25 mouse cellular contexts compared by ENCODE assay signal in genomic region chr15:69165482-69165801, GRCm38 (mm10).
A peak's percentile ranks its signal among the peaks of the same experiment; 100 is the strongest.
DNase-seq lines count a peak whose midpoint lies in the region; ATAC-seq lines count a peak whose summit lies in the region.
"Had no signal": no experiment of that assay in that cellular context is flagged by ENCODE, and none has a peak within 500 bp of the region (broad histone marks: within the 10 kb centered on the region; RNA-seq: fewer than 3 reads in every experiment).

No protein-coding gene starts in this region.

- H3K27me3 ChIP-seq in embryonic facial prominence, embryonic 11.5 days (ENCODE audit: control insufficient read depth, insufficient read depth, low read length), result no peaks in the 10 kb centered on the region
- no peaks in the 10 kb centered on the region for H3K27me3 ChIP-seq in embryonic facial prominence, embryonic 10.5 days (replicated peaks; ENCODE audit: low read depth, poor library complexity, severe bottlenecking)
- H3K27me3 ChIP-seq in heart, embryonic 16.5 days (ENCODE audit: control insufficient read depth, insufficient read depth, low read length), result no peaks in the 10 kb centered on the region
- no peaks in the 10 kb centered on the region for H3K27me3 ChIP-seq in midbrain, embryonic 13.5 days
- H3K27me3 ChIP-seq in midbrain, embryonic 11.5 days (ENCODE audit: control insufficient read depth, insufficient read depth, low read length), result no peaks in the 10 kb centered on the region
- H3K27me3 ChIP-seq: CH12.LX; embryonic facial prominence, embryonic 12.5 days; liver, embryonic 13.5 days; neural tube, embryonic 15.5 days; stomach, embryonic 15.5 days had no signal

- ATAC-seq in embryonic facial prominence, embryonic 11.5 days (replicated peaks; ENCODE audit: insufficient number of reproducible peaks, low FRiP score, low TSS enrichment, low read depth), result 0 out of 2 replicates have a peak, but pooled peaks have one; percentile 44
- ATAC-seq in heart, embryonic 16.5 days (replicated peaks; ENCODE audit: extremely low read depth, insufficient read depth, low FRiP score), result peak; percentile 80
- ATAC-seq in midbrain, embryonic 13.5 days, result no peak
- no peak for ATAC-seq in midbrain, embryonic 11.5 days (ENCODE audit: low FRiP score)
- ATAC-seq: activated CD4-positive, CD25-positive, alpha-beta regulatory T cell, adult 4 months; intestine, embryonic 16.5 days had no signal

- no peaks in the 10 kb centered on the region for H3K36me3 ChIP-seq in embryonic facial prominence, embryonic 11.5 days (replicated peaks; ENCODE audit: control insufficient read depth, insufficient read depth, low read depth, low read length)
- no peaks in the 10 kb centered on the region for H3K36me3 ChIP-seq in embryonic facial prominence, embryonic 10.5 days (replicated peaks)
- no peaks in the 10 kb centered on the region for H3K36me3 ChIP-seq in heart, embryonic 16.5 days (ENCODE audit: control insufficient read depth, insufficient read depth)
- no peaks in the 10 kb centered on the region for H3K36me3 ChIP-seq in midbrain, embryonic 13.5 days
- H3K36me3 ChIP-seq in midbrain, embryonic 11.5 days (ENCODE audit: control insufficient read depth, insufficient read depth, low read length), result no peaks in the 10 kb centered on the region
- H3K36me3 ChIP-seq: embryonic facial prominence, embryonic 12.5 days; liver, embryonic 13.5 days; neural tube, embryonic 15.5 days; stomach, embryonic 15.5 days had no signal

- no peaks in the 10 kb centered on the region for H3K4me1 ChIP-seq in embryonic facial prominence, embryonic 11.5 days (ENCODE audit: control insufficient read depth, insufficient read depth, low read length)
- peaks cover 7% of the 10 kb centered on the region; the same call in 1 of the 2 replicates for H3K4me1 ChIP-seq in embryonic facial prominence, embryonic 10.5 days
- H3K4me1 ChIP-seq in heart, embryonic 16.5 days (ENCODE audit: control insufficient read depth, insufficient read depth, low read length), result peaks cover 12% of the 10 kb centered on the region
- H3K4me1 ChIP-seq in midbrain, embryonic 13.5 days (replicated peaks), result peaks cover 4% of the 10 kb centered on the region; the same call in 1 of the 2 replicates
- H3K4me1 ChIP-seq in midbrain, embryonic 11.5 days (ENCODE audit: control insufficient read depth, insufficient read depth, low read length), result no peaks in the 10 kb centered on the region
- H3K4me1 ChIP-seq: embryonic facial prominence, embryonic 12.5 days; liver, embryonic 13.5 days; neural tube, embryonic 15.5 days; stomach, embryonic 15.5 days had no signal

- no peak overlapping the region for H3K4me2 ChIP-seq in embryonic facial prominence, embryonic 11.5 days (ENCODE audit: low read depth, low read length)
- H3K4me2 ChIP-seq in heart, embryonic 16.5 days (ENCODE audit: low read depth, low read length), result no peak overlapping the region
- H3K4me2 ChIP-seq in midbrain, embryonic 13.5 days (replicated peaks), result no peak overlapping the region
- H3K4me2 ChIP-seq in midbrain, embryonic 11.5 days, result no peak overlapping the region
- H3K4me2 ChIP-seq: embryonic facial prominence, embryonic 12.5 days; liver, embryonic 13.5 days; neural tube, embryonic 15.5 days; stomach, embryonic 15.5 days had no signal

- no peak overlapping the region for H3K4me3 ChIP-seq in embryonic facial prominence, embryonic 11.5 days (ENCODE audit: low read depth, low read length)
- H3K4me3 ChIP-seq in embryonic facial prominence, embryonic 10.5 days, result no peak overlapping the region
- H3K4me3 ChIP-seq in heart, embryonic 16.5 days (ENCODE audit: low read length), result no peak overlapping the region
- H3K4me3 ChIP-seq in midbrain, embryonic 13.5 days (replicated peaks), result no peak overlapping the region
- no peak overlapping the region for H3K4me3 ChIP-seq in midbrain, embryonic 11.5 days (ENCODE audit: low read depth, low read length)
- H3K4me3 ChIP-seq: embryonic facial prominence, embryonic 12.5 days; liver, embryonic 13.5 days; neural tube, embryonic 15.5 days; stomach, embryonic 15.5 days had no signal

- no peak overlapping the region for H3K27ac ChIP-seq in embryonic facial prominence, embryonic 11.5 days (replicated peaks; ENCODE audit: low read depth, low read length)
- H3K27ac ChIP-seq in embryonic facial prominence, embryonic 10.5 days (replicated peaks), result no peak overlapping the region
- no peak overlapping the region for H3K27ac ChIP-seq in heart, embryonic 16.5 days (ENCODE audit: low read length)
- 0 out of 2 replicates have a peak overlapping the region, but pooled peaks have one; percentile 17 for H3K27ac ChIP-seq in midbrain, embryonic 13.5 days
- no peak overlapping the region for H3K27ac ChIP-seq in midbrain, embryonic 11.5 days (ENCODE audit: low read depth, low read length)
- H3K27ac ChIP-seq: embryonic facial prominence, embryonic 12.5 days; kidney, postnatal 0 days; liver, embryonic 13.5 days; macrophage; neural tube, embryonic 15.5 days; stomach, embryonic 15.5 days had no signal

- 77% methylated on average over 3 of the region's 3 CpGs for WGBS in embryonic facial prominence, embryonic 11.5 days
- WGBS in embryonic facial prominence, embryonic 10.5 days, result 83% methylated on average over 3 of the region's 3 CpGs
- 24% methylated on average over 3 of the region's 3 CpGs for WGBS in heart, embryonic 16.5 days
- 77% methylated on average over 3 of the region's 3 CpGs for WGBS in midbrain, embryonic 13.5 days
- 89% methylated on average over 3 of the region's 3 CpGs for WGBS in midbrain, embryonic 11.5 days

- H3K9me3 ChIP-seq in embryonic facial prominence, embryonic 11.5 days (replicated peaks; ENCODE audit: control insufficient read depth, low read length), result no peaks in the 10 kb centered on the region
- H3K9me3 ChIP-seq in embryonic facial prominence, embryonic 10.5 days, result no peaks in the 10 kb centered on the region
- H3K9me3 ChIP-seq in heart, embryonic 16.5 days (replicated peaks; ENCODE audit: control insufficient read depth, low read length), result no peaks in the 10 kb centered on the region
- no peaks in the 10 kb centered on the region for H3K9me3 ChIP-seq in midbrain, embryonic 13.5 days
- no peaks in the 10 kb centered on the region for H3K9me3 ChIP-seq in midbrain, embryonic 11.5 days (ENCODE audit: control insufficient read depth, low read length)
- H3K9me3 ChIP-seq: embryonic facial prominence, embryonic 12.5 days; liver, embryonic 13.5 days; neural tube, embryonic 15.5 days; stomach, embryonic 15.5 days had no signal

- no peak overlapping the region for H3K9ac ChIP-seq in embryonic facial prominence, embryonic 11.5 days (replicated peaks; ENCODE audit: low read length)
- no peak overlapping the region for H3K9ac ChIP-seq in heart, embryonic 16.5 days (ENCODE audit: low read length)
- no peak overlapping the region for H3K9ac ChIP-seq in midbrain, embryonic 13.5 days (replicated peaks)
- H3K9ac ChIP-seq in midbrain, embryonic 11.5 days (ENCODE audit: low read length), result no peak overlapping the region
- H3K9ac ChIP-seq: embryonic facial prominence, embryonic 12.5 days; liver, embryonic 13.5 days; neural tube, embryonic 15.5 days; stomach, embryonic 15.5 days had no signal

- DNase-seq in embryonic facial prominence, embryonic 11.5 days (ENCODE audit: low spot score), result no peak
- no peak for DNase-seq in embryonic facial prominence, embryonic 10.5 days (ENCODE audit: low spot score)
- DNase-seq in heart, adult 8-10 months (ENCODE audit: low spot score), result no peak
- no peak for DNase-seq in midbrain, embryonic 11.5 days (ENCODE audit: low spot score, missing footprints)
- DNase-seq in spleen, postnatal 4 days (ENCODE audit: low spot score in 2 of 2), result no peak
- DNase-seq: adrenal gland, adult 2 months; cerebellum, adult 2 months; cerebellum, postnatal 14 days; gastrocnemius, postnatal 14 days; left cerebral cortex, postnatal 4 days; liver, embryonic 13.5 days; lung, adult 2 months; lung, postnatal 10 days; right cerebral cortex, postnatal 14 days; thymus, postnatal 14 days had no signal

Comparison
In these comparisons a context has a peak if more than half of its experiments do, and no peak if none do; other contexts are left out.
1. ATAC-seq: peak in embryonic facial prominence, embryonic 11.5 days (single experiment) and heart, embryonic 16.5 days (single experiment); none in midbrain, embryonic 13.5 days (single experiment) and midbrain, embryonic 11.5 days (single experiment).